Mouse (Mus musculus) gastrocnemius, adult 2 months (tissue): ENCODE results near the gene Ebf3. TPM values are rescaled to one million over a fixed set of nuclear protein-coding genes. Genes with fewer than 3 reads are reported as not detected.

ENCODE experiments used
- DNase-seq: peaks from one replicate; pipeline ENCODE4 v3.0.0; 2022
- H3K27ac ChIP-seq: fragments of 200-600 bp; 2 replicates; pipeline ENCODE4 v1.8.1; 2022; ENCODE audit warnings: mild to moderate bottlenecking
- H3K4me3 ChIP-seq: fragments of 200-600 bp; 2 replicates; pipeline ENCODE4 v1.8.1; 2022; ENCODE audit warnings: mild to moderate bottlenecking, moderate library complexity
- CTCF ChIP-seq: fragments of 200-600 bp; IDR thresholded peaks from 2 replicates; pipeline ENCODE4 v1.8.1; 2022; ENCODE audit warnings: antibody characterized with exemption, mild to moderate bottlenecking, moderate library complexity
- intact Hi-C: fragments of 180-260 bp; cut with DNase I; formaldehyde crosslinking; loops from one replicate; pipeline ENCODE4 v1.15.1; 2025
- long read RNA-seq, 2 experiments: library from polyadenylated mRNA; stranded (forward); transcript quantifications; one replicate each; pipeline ENCODE4 v2.0.0; 2021
- total RNA-seq, 2 experiments: library from RNA; stranded (reverse); gene quantifications; 2 replicates each; pipeline ENCODE4 v1.2.3; 2021

Gene Ebf3
- total RNA-seq, result 1 to 10 TPM; 7.2 to 7.7 TPM
- long read RNA-seq, experiment 1, partial matches to known transcripts, result 0 of 1 reads
- long read RNA-seq, experiment 1, other reads (novel, unspliced or antisense), result 1 of 1 reads
- long read RNA-seq, experiment 2, partial matches to known transcripts, result 0 of 1 reads
- long read RNA-seq, experiment 2, other reads (novel, unspliced or antisense), result 1 of 1 reads

GRCm38 (mm10) chr7:137313904-137314691 is at the start of gene Ebf3:
TSS of gene Ebf3 (minus strand) at chr7:137314445.
- peak; percentile 96 for DNase-seq
- H3K27ac ChIP-seq, result peak within 1 kb of the TSS; percentile 94
- intact Hi-C loops, result loop anchor here (5.0 to 10.0 kb wide), 2 partner anchors 47 to 239 kb away; no protein-coding TSS in a partner anchor
- TF ChIP-seq CTCF, result 0 out of 2 replicates have a peak, but pooled peaks have one; percentile 1
- H3K4me3 ChIP-seq, result peak within 1 kb of the TSS; percentile 92

GRCm38 (mm10) chr7:137346860-137347259 is 32.6 kb upstream of the Ebf3 start:
- no peak overlapping the region for H3K4me3 ChIP-seq
- peak; percentile 72 for DNase-seq
- no peak overlapping the region for H3K27ac ChIP-seq
- intact Hi-C loops, result no loop called here
- TF ChIP-seq CTCF, result no peak

- DNase-seq, result peak; percentile 61
- no peak overlapping the region for H3K27ac ChIP-seq
- TF ChIP-seq CTCF, result no peak
- intact Hi-C loops, result no loop called here
- H3K4me3 ChIP-seq, result no peak overlapping the region
Observed at GRCm38 (mm10) chr7:137346068-137346467, 31.8 kb upstream of the Ebf3 start.

- TF ChIP-seq CTCF, result no peak
- no peak overlapping the region for H3K4me3 ChIP-seq
- intact Hi-C loops, result no loop called here
- peak; percentile 76 for DNase-seq
- H3K27ac ChIP-seq, result no peak overlapping the region
Observed at GRCm38 (mm10) chr7:137333951-137334350, 19.7 kb upstream of the Ebf3 start.

- DNase-seq, result no peak
- Histone ChIP-seq H3K27ac (no peak overlapping the region), H3K4me3 (peak overlapping the region; percentile 70)
- intact Hi-C loops, result loop anchor here (5.0 kb wide), 4 partner anchors 144 to 1486 kb away; partner anchors contain the start of gene Mgmt
- TF ChIP-seq CTCF, result no peak
Observed at GRCm38 (mm10) chr7:137322926-137323325, 8.7 kb upstream of the Ebf3 start.

- no peak for TF ChIP-seq CTCF
- intact Hi-C loops, result loop anchor here (2.0 to 5.0 kb wide), 6 partner anchors 75 to 1485 kb away; partner anchors contain the start of gene Mgmt
- H3K27ac ChIP-seq, result no peak overlapping the region
- DNase-seq, result no peak
- peak overlapping the region; percentile 70 for H3K4me3 ChIP-seq
Observed at GRCm38 (mm10) chr7:137321961-137322784, 7.9 kb upstream of the Ebf3 start.

GRCm38 (mm10) chr7:137321141-137321813 is 7.0 kb upstream of the Ebf3 start:
- Histone ChIP-seq H3K27ac (no peak overlapping the region), H3K4me3 (peak overlapping the region; percentile 70)
- no peak; the same call in 1 of the 2 replicates for TF ChIP-seq CTCF
- DNase-seq, result peak; percentile 85
- intact Hi-C loops, result loop anchor here (2.0 to 5.0 kb wide), 6 partner anchors 74 to 1484 kb away; partner anchors contain the start of gene Mgmt

GRCm38 (mm10) chr7:137320320-137320719 is 6.1 kb upstream of the Ebf3 start:
- Histone ChIP-seq H3K4me3 (no peak overlapping the region), H3K27ac (no peak overlapping the region)
- intact Hi-C loops, result loop anchor here (2.0 to 5.0 kb wide), 6 partner anchors 74 to 1483 kb away; partner anchors contain the start of gene Mgmt
- no peak for TF ChIP-seq CTCF
- DNase-seq, result no peak

GRCm38 (mm10) chr7:137318924-137319885 is 5.0 kb upstream of the Ebf3 start:
- Histone ChIP-seq H3K4me3 (peak overlapping the region; percentile 41), H3K27ac (no peak overlapping the region)
- peak; percentile 64 for DNase-seq
- intact Hi-C loops, result loop anchor here (10.0 kb wide), 1 partner anchor 244 kb away; no protein-coding TSS in a partner anchor
- peak; percentile 76 for TF ChIP-seq CTCF

GRCm38 (mm10) chr7:137318383-137318775 is 4.1 kb upstream of the Ebf3 start:
- no peak for TF ChIP-seq CTCF
- Histone ChIP-seq H3K27ac (no peak overlapping the region), H3K4me3 (no peak overlapping the region)
- intact Hi-C loops, result loop anchor here (10.0 kb wide), 1 partner anchor 244 kb away; no protein-coding TSS in a partner anchor
- no peak for DNase-seq
